Mouse (Mus musculus): Measurements from ENCODE around the gene Slc33a1.
A peak's percentile ranks its signal among the peaks of the same experiment; 100 is the strongest.

The Slc33a1 gene

DNA sequence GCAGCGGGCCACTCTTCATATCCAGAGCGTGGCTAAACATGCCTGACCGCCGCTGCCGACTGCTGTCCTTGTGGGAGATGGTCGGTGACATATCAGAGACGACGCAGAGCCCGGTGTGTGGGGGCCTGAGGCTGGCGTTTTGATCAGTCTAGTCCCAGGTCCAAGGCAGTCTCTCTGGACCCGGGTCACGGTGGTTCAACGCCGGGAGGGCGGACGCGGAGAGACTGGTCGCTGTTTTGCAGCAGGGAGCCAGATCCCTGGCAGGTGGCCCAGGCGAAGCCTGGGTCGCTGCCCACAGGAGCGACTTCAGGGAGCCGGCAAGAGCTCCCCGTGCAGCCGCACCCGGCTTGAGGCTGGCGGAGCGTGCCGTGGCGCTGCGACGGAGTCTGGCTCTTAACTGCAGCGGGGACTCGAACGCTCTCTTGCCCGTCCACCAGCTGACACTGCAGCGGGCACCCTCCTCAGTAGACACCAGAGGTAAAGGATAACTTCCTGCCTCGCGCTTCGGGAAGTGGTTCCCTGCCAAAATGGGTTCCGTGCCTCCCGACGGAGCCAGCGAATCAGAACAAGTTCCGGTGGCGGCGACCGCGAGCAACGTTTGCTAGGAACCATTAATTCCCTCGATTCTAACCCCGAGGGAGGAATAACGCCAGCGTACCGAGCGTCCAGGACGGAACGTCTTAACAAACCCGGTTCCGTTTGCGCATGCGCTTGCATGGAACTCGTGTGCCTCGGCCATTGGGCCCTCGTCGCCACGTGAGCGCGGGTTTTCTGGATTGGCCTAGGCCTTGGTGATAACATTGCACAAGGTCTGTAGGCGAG lies at the start of gene Slc33a1:
Slc33a1 (minus strand) TSS at position 669 of the 822 bp plus-strand sequence.
- DNase-seq (ENCODE audit: extremely low spot score, low read depth, low spot score): peak; percentile 100

GRCm38 (mm10) chr3:63988722-63989440 lies 24.3 kb upstream of the Slc33a1 start:
- no peak for DNase-seq (ENCODE audit: extremely low spot score, low read depth, low spot score)

DNA sequence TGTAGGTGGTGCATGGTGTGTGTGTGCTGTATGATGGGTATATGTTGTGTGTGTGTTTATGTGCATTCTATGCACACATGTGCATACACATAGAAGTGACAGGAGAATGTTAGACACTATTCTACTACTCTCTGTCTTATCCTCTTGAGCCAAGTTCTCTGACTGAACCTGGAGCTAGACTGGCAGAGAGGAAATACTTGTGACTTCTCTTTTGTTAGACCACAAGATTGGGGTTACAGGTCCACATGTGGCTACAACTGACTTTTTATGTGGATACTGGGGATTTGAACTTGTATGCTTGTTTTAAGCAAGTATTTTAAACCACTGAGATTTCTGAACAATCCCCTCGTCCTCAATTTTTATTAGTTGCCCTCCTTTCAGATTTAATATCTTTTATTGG lies 22.1 kb upstream of the Slc33a1 start:
- DNase-seq (ENCODE audit: extremely low spot score, low read depth, low spot score): no peak

DNA sequence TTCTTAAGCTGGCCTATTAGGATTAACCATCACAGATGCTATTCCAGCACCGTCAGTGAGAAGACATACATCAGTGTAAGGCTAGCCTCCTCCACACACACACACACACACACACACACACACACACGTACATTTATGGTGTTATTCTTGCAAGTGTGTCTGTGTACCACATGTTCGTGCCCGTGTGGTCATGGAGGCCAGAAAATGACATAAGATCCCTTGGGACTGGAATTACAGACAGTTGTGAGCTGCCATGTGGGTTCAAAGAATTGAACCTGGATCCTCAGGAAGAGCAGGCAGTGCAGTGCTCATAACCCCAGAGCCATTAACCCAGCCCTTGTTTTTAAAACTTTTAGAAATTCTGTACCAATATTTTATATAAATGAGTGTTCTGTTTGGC lies 13.3 kb upstream of the Slc33a1 start:
- no peak for DNase-seq (ENCODE audit: extremely low spot score, low read depth, low spot score)

DNA sequence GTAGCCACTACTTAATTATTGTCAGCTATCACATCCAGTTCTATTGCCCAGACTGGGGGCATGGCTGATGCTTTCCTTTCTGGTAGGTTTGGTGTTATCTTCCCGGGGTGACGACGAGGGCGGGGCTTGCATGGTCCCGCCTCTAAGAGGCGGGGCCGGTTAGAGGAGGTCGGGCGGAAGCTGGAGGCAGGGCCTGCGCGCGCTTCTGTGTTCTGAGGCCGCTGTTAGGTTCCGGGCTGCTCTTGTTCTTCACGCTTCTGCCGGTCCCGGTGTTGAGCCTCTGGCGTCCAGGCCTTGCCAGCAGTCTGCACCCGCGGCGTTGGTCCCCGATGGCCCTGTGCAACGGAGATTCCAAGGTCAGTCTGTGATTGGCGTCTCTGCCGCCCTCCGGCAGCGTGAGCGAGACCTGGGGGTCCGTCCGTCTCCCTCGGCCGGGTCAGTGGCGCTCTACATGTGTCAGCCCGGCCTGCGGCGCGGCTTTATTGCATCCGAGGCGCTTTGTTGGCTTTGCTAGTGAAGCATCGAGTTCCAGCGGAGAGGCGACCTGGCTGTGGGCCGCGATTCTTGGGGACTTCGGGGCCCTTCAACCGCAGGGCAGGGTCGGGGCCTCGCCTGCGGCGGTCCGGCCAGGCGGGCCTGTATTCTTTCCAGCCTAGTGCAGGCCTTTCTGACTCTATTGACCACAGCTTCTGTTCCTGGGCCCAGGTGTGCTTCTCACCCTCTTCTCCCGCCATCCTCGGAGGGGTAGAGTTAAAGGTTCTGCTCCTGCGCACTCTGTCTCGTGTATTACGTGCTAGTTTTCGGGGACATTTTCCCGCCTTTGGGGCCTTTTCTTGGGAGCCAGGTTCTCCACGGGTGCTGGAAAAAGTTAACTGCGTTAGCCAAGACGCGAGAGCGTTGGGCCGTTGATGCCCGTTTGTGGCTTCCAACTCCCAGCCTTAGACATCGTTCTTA lies 11.7 kb upstream of the Slc33a1 start, which contains the start of gene Gmps:
Gmps (plus strand) TSS at position 152 of the 954 bp plus-strand sequence.
- peak; percentile 72 for DNase-seq (ENCODE audit: extremely low spot score, low read depth, low spot score)

DNA sequence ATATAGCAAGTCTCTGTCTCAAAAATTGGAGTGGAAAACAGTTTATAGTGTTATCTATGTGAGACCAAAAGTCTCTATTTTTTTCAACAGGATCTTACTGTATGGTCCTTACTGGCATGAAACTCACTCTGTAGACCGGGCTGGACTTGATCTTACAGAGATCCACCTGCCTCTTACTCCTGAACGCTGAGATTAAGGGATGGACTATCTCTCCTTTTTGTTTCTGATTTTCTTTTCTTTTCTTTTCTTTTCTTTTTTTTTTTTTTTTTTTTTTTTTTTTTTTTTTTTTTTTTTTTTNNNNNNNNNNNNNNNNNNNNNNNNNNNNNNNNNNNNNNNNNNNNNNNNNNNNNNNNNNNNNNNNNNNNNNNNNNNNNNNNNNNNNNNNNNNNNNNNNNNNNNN lies 1.4 kb upstream of the Slc33a1 start:
- DNase-seq (ENCODE audit: extremely low spot score, low read depth, low spot score): no peak

GRCm38 (mm10) chr3:63964922-63965249 lies 318 bp upstream of the Slc33a1 start:
- no peak for DNase-seq (ENCODE audit: extremely low spot score, low read depth, low spot score)

GRCm38 (mm10) chr3:63963421-63964099 lies 1.0 kb downstream of the Slc33a1 start:
- no peak for DNase-seq (ENCODE audit: extremely low spot score, low read depth, low spot score)

DNA sequence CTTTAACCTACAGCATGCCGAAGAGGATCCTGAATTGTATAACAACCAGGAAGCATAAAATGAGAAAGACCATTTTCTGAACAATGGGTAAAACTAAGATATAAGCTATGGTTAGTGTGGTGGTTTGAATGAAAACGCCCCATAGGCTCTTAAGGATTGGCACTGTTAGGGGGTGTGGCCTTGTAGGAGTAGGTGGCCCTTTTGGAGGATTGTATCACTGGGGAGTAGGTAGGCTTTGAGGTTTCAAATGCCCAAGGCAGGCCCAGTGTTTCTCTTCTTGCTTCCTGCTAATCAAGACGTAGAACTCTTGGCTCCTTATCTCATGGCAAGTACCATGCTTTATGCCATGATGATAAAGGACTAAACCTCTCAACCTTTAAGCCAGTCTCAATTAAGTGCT lies 14.7 kb downstream of the Slc33a1 start:
- DNase-seq (ENCODE audit: extremely low spot score, low read depth, low spot score): no peak

DNA sequence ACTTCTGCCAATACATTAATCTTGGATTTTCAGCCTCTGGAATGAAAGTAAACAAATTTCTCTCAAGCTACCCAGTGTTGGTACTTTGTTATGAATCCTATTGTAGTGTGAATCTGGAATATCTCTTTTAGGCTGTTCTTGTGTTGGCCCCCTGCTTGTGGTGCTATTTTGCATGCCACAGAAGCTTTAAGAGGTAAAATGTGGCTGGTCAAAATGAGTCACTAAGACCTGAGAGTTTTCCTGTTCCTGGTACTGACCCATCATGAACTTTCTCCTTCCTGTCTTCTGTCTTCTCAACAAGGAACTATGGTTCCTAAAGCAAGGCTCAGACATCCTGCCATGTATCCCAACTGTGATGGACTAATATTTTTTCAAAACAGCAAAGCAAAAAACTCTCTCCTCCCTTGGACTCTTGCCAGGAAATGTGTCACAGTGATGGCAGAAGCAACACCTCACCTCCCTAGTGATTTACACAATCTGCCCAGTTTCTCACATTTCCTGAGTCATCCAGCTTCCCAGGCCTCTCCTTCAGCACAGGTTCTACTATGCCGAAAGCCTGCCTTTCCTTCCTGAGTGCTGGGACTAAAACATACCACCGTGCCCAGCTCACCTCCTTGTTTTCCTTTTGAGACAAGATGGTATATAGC lies 23.2 kb downstream of the Slc33a1 start:
- no peak for DNase-seq (ENCODE audit: extremely low spot score, low read depth, low spot score)

- no peak for DNase-seq (ENCODE audit: extremely low spot score, low read depth, low spot score)
These were observed 25.6 kb downstream of the Slc33a1 start for GRCm38 (mm10) chr3:63938928-63939327.

- DNase-seq (ENCODE audit: extremely low spot score, low read depth, low spot score): peak; percentile 49
These were observed 35.4 kb downstream of the Slc33a1 start, which contains the start of gene E130311K13Rik for GRCm38 (mm10) chr3:63928878-63929859. Gene E130311K13Rik (minus strand): TSS chr3:63929472.

GRCm38 (mm10) chr3:63919634-63920033 lies 44.9 kb downstream of the Slc33a1 start:
- DNase-seq (ENCODE audit: extremely low spot score, low read depth, low spot score): no peak

GRCm38 (mm10) chr3:63910301-63910700 lies 54.3 kb downstream of the Slc33a1 start:
- no peak for DNase-seq (ENCODE audit: extremely low spot score, low read depth, low spot score)

- no peak for DNase-seq (ENCODE audit: extremely low spot score, low read depth, low spot score)
These were observed 59.3 kb downstream of the Slc33a1 start for GRCm38 (mm10) chr3:63905241-63905640.

DNA sequence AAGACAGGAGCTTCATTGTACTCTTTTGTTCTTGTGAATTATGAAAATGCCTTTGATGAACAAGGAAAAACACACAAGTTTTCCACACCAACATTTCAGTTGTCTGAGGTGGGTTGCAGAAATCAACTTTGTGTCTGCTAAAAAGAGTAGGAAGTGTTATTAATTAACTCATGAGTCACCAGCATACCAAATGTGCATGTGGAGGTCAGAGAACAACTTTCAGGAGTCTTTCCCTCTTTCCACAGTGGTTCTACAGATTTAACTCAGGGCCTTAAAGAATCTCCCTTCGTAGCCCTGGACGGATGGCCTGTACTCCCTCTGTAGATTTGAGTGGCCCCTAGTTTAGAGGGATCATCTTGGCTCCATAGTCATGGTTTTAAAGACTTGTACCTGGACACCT lies 60.4 kb downstream of the Slc33a1 start:
- no peak for DNase-seq (ENCODE audit: extremely low spot score, low read depth, low spot score)

DNA sequence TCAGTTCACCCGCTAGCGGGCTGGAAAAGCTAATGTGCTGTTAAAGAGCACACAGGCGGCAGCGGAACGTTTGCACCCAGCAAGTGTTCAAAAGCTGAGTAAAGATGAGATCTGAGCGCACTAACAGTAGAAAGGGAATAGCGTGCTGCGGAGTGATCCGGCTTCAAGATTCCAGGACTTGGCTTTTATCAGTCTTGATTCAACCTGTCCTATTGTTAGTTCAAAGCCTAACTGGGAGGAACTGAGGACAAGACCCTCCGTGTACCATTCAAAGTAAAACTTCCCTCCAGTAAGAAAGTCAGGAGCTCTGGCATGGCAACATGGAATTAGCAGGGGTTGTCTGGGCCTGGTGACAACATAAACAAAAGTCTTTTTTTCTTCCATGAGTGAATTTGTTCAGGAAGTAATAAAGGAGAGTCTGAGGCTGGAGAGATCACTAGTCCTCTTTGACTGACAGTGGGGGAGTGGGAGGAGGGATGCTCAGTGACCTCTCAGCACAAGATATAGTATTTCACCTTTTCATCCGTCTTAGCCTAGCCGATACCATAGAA lies 64.5 kb downstream of the Slc33a1 start:
- DNase-seq (ENCODE audit: extremely low spot score, low read depth, low spot score): no peak

GRCm38 (mm10) chr3:63899309-63899695 lies 65.3 kb downstream of the Slc33a1 start, which contains the start of gene Plch1:
Gene Plch1 (minus strand): TSS chr3:63899472.
- DNase-seq (ENCODE audit: extremely low spot score, low read depth, low spot score): no peak

Measured in hindlimb bud, embryonic 11.5 days (tissue).